Mouse (Mus musculus): Measurements from ENCODE around the gene Mettl23. TPM values are rescaled to one million over a fixed set of nuclear protein-coding genes. Genes with fewer than 3 reads are reported as not detected.

Gene Mettl23
- total and polyA plus RNA-seq, 2 experiments, result 21.0 to 31.7 TPM

DNA sequence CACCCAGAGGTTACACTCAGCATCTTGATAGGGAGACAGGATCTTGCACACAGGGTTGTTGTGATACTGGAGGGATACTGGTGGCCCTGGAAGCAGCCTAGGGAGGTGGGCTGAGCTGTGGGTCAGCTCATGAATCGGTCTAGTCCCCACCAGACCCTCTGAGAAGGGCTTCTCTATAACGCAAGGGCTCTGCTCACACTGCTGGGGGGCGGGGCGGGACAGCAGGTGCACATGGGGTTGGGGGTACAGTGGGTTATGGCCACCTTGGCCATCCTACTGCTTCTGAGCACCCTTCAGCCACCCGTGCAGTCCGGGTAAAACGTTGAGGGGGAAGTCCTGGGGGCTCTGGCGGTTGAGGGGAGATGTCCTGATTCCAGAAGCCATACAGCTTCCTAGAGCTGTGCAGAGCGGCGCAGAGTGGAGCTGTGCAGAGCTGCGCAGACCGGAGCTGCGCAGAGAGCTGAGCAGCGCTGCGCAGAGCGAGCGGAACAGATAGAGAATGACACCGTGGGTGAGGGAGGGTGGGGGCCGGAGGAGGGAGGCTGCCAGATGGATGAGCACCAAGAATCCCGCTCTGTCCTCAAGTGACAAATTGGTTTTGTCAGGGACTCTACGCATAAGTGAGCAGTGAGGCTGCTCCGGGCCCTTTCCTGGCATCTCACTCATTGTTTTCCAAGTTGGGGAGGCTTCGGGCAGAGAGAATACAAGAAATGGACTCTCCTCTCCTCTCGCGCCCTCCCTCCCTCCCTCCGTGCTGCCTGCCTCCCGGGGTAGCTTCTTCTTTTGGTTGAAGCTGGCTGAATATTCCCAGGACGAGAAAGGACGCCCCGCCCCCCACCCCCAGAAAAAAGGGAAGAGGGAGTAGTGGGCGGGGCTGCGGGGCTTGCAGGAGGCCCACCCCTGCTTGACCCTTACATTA, 31.8 kb upstream of the Mettl23 start:
- Histone ChIP-seq H3K36me3 (ENCODE audit: control insufficient read depth, insufficient read depth, low read length) (no peaks in the 10 kb centered on the region), H3K27ac (replicated peaks; ENCODE audit: insufficient read depth, low read depth, low read length) (no peak overlapping the region), H3K27me3 (ENCODE audit: control insufficient read depth, insufficient read depth, low read length) (no peaks in the 10 kb centered on the region), H3K9ac (ENCODE audit: low read depth, low read length) (no peak overlapping the region), H3K79me2 (ENCODE audit: control insufficient read depth, insufficient read depth, low read length) (no peaks in the 10 kb centered on the region), H3K4me1 (ENCODE audit: control insufficient read depth, insufficient read depth, low read length) (no peaks in the 10 kb centered on the region), H3K4me3 (ENCODE audit: insufficient read depth, low read depth, low read length) (no peak overlapping the region)
- 22% methylated on average over 31 of the region's 32 CpGs for WGBS
- no peak for DNase-seq (ENCODE audit: extremely low read depth, low read depth, low spot score)
- TF ChIP-seq CTCF (IDR thresholded peaks at IDR 0.05; ENCODE audit: low read depth, low read length) (no peak), POLR2A (IDR thresholded peaks at IDR 0.05; ENCODE audit: extremely low read depth, insufficient read depth, low read length) (no peak)

DNA sequence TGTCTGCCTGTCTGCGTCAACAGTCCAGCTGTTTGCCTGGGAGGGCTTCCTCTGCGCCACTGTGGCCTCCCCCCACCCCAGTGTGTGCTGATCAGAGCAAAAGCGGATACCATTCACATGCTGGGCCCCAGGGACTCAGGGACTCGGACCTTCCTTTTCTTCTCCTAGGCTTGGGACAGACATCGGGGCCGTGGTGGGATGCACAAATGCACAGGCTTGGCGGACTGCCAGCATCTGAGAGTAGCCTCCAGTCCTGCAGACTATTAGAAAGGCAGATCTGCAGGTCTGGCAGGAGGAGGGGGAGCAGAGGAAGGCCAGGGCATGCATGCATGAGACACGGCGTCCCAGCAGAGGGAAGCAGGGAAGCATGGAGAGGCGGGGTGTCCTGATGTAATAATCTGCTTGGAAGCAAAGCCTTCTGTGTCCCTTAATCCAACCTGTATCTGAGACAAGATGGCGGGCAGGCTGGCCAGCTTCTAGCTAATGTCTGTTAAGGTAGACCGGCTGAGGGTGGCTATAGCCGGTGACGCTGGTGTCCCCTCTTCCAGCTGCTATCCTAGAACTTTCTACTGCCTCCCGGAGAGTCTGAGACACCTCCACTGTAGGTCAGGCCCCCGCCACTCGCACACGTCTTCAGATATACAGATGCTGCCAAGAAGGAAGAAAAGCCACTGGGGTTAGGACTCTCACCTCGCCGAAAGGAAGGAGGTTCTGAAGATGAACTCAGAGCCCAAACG, 30.1 kb upstream of the Mettl23 start:
- no peaks in the 10 kb centered on the region for H3K4me1 ChIP-seq (ENCODE audit: control insufficient read depth, insufficient read depth, low read length)
- no peak for DNase-seq (ENCODE audit: extremely low read depth, low read depth, low spot score)
- no peak overlapping the region for H3K9ac ChIP-seq (ENCODE audit: low read depth, low read length)
- 76% methylated on average over 21 of the region's 21 CpGs for WGBS
- no peaks in the 10 kb centered on the region for H3K27me3 ChIP-seq (ENCODE audit: control insufficient read depth, insufficient read depth, low read length)
- no peaks in the 10 kb centered on the region for H3K36me3 ChIP-seq (ENCODE audit: control insufficient read depth, insufficient read depth, low read length)
- H3K79me2 ChIP-seq (ENCODE audit: control insufficient read depth, insufficient read depth, low read length), result no peaks in the 10 kb centered on the region
- no peak overlapping the region for H3K27ac ChIP-seq (replicated peaks; ENCODE audit: insufficient read depth, low read depth, low read length)
- no peak for TF ChIP-seq POLR2A (IDR thresholded peaks at IDR 0.05; ENCODE audit: extremely low read depth, insufficient read depth, low read length)
- no peak for TF ChIP-seq CTCF (IDR thresholded peaks at IDR 0.05; ENCODE audit: low read depth, low read length)
- no peak overlapping the region for H3K4me3 ChIP-seq (ENCODE audit: insufficient read depth, low read depth, low read length)

GRCm38 (mm10) chr11:116813610-116814009, 29.5 kb upstream of the Mettl23 start:
- H3K9ac ChIP-seq (ENCODE audit: low read depth, low read length), result no peak overlapping the region
- H3K79me2 ChIP-seq (ENCODE audit: control insufficient read depth, insufficient read depth, low read length), result no peaks in the 10 kb centered on the region
- no peaks in the 10 kb centered on the region for H3K4me1 ChIP-seq (ENCODE audit: control insufficient read depth, insufficient read depth, low read length)
- no peak for DNase-seq (ENCODE audit: extremely low read depth, low read depth, low spot score)
- no peaks in the 10 kb centered on the region for H3K27me3 ChIP-seq (ENCODE audit: control insufficient read depth, insufficient read depth, low read length)
- H3K4me3 ChIP-seq (ENCODE audit: insufficient read depth, low read depth, low read length), result no peak overlapping the region
- TF ChIP-seq CTCF (IDR thresholded peaks at IDR 0.05; ENCODE audit: low read depth, low read length), result no peak
- WGBS, result 89% methylated on average over 13 of the region's 13 CpGs
- H3K27ac ChIP-seq (replicated peaks; ENCODE audit: insufficient read depth, low read depth, low read length), result peak overlapping the region; percentile 31
- H3K36me3 ChIP-seq (ENCODE audit: control insufficient read depth, insufficient read depth, low read length), result no peaks in the 10 kb centered on the region

DNA sequence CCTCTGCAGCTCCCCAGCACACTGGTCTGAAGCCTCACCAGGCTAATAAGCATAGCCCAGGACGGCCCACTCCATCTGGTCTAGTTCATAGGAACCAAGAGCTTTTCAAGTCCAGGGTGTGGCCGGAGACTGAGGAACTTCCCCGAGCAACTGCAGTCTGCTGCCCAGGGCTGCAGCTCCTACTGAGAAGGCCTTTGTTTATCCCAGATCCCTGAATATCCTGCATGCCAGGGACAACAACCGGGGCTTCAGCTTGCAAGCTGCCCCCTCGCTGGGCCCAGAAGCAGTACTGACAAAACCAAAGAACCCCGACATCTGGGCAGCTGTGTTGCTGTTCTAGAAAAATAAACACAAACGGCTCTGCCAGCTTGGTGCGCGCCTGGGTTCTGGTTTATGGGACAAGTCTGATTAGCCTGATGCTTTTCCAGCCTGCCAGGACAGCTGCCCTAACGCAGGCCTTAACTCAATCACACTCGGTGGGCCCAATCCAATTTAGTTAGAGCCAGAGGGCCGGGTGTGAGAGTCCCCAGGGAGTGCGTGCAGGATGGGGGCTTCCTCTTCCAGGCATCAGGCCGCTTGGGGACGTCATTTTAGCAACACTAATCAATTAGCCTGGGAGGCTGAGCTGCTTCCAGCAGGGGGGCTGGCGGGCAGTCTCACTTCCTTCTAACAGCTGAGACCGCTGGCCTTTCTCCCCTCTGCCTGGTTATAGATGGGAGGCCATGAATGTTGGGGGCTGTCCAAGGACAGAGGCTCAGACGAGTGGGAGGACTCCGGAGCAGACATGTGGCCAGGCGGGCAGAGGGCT, 28.8 kb upstream of the Mettl23 start:
- DNase-seq (ENCODE audit: extremely low read depth, low read depth, low spot score), result no peak

DNA sequence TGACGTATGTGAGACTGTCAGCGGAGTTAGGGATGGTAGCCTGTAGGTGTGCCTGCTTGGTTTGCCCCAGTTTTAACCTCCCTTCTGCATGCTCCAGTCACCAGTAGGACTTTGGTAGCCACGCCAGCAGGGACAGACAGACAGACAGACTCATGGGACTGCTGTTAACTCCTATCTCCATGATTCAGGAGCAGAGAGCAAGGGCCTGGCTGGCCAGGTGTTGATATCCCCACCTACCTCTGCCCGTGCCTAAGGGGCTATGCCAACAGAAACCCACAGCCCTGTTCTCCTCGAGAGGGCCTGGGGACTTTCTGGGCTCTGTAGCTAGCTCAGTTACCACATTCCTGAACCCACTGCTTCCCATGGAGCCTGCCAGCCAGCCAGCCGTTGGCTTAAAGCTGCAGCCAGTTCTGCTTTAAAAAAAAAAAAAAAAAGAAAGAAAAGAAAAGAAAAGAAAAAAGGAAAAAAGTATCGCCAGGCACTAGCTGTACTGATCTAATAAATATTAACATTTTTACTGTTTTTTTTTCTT, 28.1 kb upstream of the Mettl23 start:
- TF ChIP-seq POLR2A (IDR thresholded peaks at IDR 0.05; ENCODE audit: extremely low read depth, insufficient read depth, low read length) (no peak), CTCF (IDR thresholded peaks at IDR 0.05; ENCODE audit: low read depth, low read length) (no peak)
- H3K4me3 ChIP-seq (ENCODE audit: insufficient read depth, low read depth, low read length), result no peak overlapping the region
- H3K4me1 ChIP-seq (ENCODE audit: control insufficient read depth, insufficient read depth, low read length), result no peaks in the 10 kb centered on the region
- no peaks in the 10 kb centered on the region for H3K36me3 ChIP-seq (ENCODE audit: control insufficient read depth, insufficient read depth, low read length)
- H3K9ac ChIP-seq (ENCODE audit: low read depth, low read length), result no peak overlapping the region; the same call in 1 of the 2 replicates
- H3K27ac ChIP-seq (replicated peaks; ENCODE audit: insufficient read depth, low read depth, low read length), result peak overlapping the region; percentile 46; the same call in 1 of the 2 replicates
- WGBS, result 70% methylated on average over 7 of the region's 7 CpGs
- no peaks in the 10 kb centered on the region for H3K79me2 ChIP-seq (ENCODE audit: control insufficient read depth, insufficient read depth, low read length)
- no peaks in the 10 kb centered on the region for H3K27me3 ChIP-seq (ENCODE audit: control insufficient read depth, insufficient read depth, low read length)
- no peak for DNase-seq (ENCODE audit: extremely low read depth, low read depth, low spot score)

More for the DNA sequence above, 28.8 kb upstream of the Mettl23 start:
- Histone ChIP-seq H3K27ac (replicated peaks; ENCODE audit: insufficient read depth, low read depth, low read length) (peak overlapping the region; percentile 46), H3K4me1 (ENCODE audit: control insufficient read depth, insufficient read depth, low read length) (no peaks in the 10 kb centered on the region), H3K9ac (ENCODE audit: low read depth, low read length) (no peak overlapping the region), H3K4me3 (ENCODE audit: insufficient read depth, low read depth, low read length) (no peak overlapping the region), H3K79me2 (ENCODE audit: control insufficient read depth, insufficient read depth, low read length) (no peaks in the 10 kb centered on the region), H3K36me3 (ENCODE audit: control insufficient read depth, insufficient read depth, low read length) (no peaks in the 10 kb centered on the region), H3K27me3 (ENCODE audit: control insufficient read depth, insufficient read depth, low read length) (no peaks in the 10 kb centered on the region)
- WGBS, result 63% methylated on average over 20 of the region's 20 CpGs
- TF ChIP-seq POLR2A (IDR thresholded peaks at IDR 0.05; ENCODE audit: extremely low read depth, insufficient read depth, low read length) (no peak), CTCF (IDR thresholded peaks at IDR 0.05; ENCODE audit: low read depth, low read length) (no peak)
